Mouse (Mus musculus): Measurements from ENCODE around the gene Gm7247.

- no peak for TF ChIP-seq POLR2A (IDR thresholded peaks at IDR 0.05; ENCODE audit: insufficient read depth, low read length)
- no peak for TF ChIP-seq EP300 (IDR thresholded peaks at IDR 0.05; ENCODE audit: insufficient read depth, low read depth, low read length)
- TF ChIP-seq CTCF (IDR thresholded peaks at IDR 0.05; ENCODE audit: low read depth, low read length), result no peak
Observed at GRCm38 (mm10) chr14:51382805-51383204, 21.2 kb downstream of the Gm7247 start.

All from ES-Bruce4 (cell line).